Comparison of ENCODE assay signal across 9 mouse cellular contexts in the genomic region with DNA sequence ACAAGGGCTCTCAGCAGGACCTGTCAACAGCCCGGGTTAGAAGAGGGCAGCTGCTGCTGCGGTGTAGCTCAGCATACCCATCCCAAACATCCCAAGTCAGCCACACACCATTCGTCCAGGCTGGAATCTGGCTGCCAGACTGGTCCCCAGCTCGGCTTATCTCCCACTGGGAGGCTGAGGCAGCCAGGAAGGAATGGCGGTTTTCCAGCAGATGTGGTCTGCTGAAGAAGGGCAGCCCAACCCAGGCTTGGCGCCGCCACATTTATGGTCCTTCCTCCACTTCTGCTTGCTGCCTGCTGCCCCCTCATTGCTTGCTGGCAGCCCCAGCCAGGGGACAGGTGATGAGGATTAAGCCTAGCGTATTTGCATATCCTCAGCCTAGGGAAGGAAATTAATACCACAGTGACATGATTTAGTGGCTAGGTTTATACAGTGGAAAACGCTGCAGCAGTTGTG.
DNase-seq lines count a peak whose midpoint lies in the region; ATAC-seq and TF ChIP-seq lines count a peak whose summit lies in the region.
"Had no signal": no experiment of that assay in that cellular context is flagged by ENCODE, and none has a peak within 500 bp of the region (broad histone marks: within the 10 kb centered on the region; RNA-seq: fewer than 3 reads in every experiment).

No protein-coding gene starts in this region.

- H3K4me2 ChIP-seq in hindbrain, embryonic 14.5 days (replicated peaks), result no peak overlapping the region
- peak overlapping the region; percentile 18; the same call in 1 of the 2 replicates for H3K4me2 ChIP-seq in embryonic facial prominence, embryonic 13.5 days
- H3K4me2 ChIP-seq in heart, postnatal 0 days (ENCODE audit: low read depth, low read length), result no peak overlapping the region
- H3K4me2 ChIP-seq in midbrain, embryonic 15.5 days, result no peak overlapping the region
- H3K4me2 ChIP-seq in stomach, postnatal 0 days (replicated peaks; ENCODE audit: low read depth), result no peak overlapping the region

- H3K27ac ChIP-seq in hindbrain, embryonic 10.5 days, result peak overlapping the region; percentile 20; the same call in 1 of the 2 replicates
- no peak overlapping the region; the same call in 1 of the 2 replicates for H3K27ac ChIP-seq in hindbrain, embryonic 14.5 days
- H3K27ac ChIP-seq in embryonic facial prominence, embryonic 13.5 days, result peak overlapping the region; percentile 39; the same call in 1 of the 2 replicates
- no peak overlapping the region for H3K27ac ChIP-seq in heart, postnatal 0 days (ENCODE audit: low read depth)
- no peak overlapping the region for H3K27ac ChIP-seq in midbrain, embryonic 15.5 days
- no peak overlapping the region for H3K27ac ChIP-seq in stomach, postnatal 0 days (replicated peaks)

- H3K27me3 ChIP-seq in hindbrain, embryonic 10.5 days (ENCODE audit: insufficient read depth, poor library complexity, severe bottlenecking), result peaks cover 3% of the 10 kb centered on the region; the same call in 1 of the 2 replicates
- no peaks in the 10 kb centered on the region for H3K27me3 ChIP-seq in hindbrain, embryonic 14.5 days (ENCODE audit: control insufficient read depth, insufficient read depth, low read length)
- H3K27me3 ChIP-seq in embryonic facial prominence, embryonic 13.5 days, result no peaks in the 10 kb centered on the region
- no peaks in the 10 kb centered on the region for H3K27me3 ChIP-seq in heart, postnatal 0 days (ENCODE audit: control insufficient read depth, insufficient read depth, low read length)
- H3K27me3 ChIP-seq in midbrain, embryonic 15.5 days (replicated peaks), result no peaks in the 10 kb centered on the region
- H3K27me3 ChIP-seq in stomach, postnatal 0 days (ENCODE audit: control insufficient read depth, insufficient read depth, low read length), result no peaks in the 10 kb centered on the region

- 32% methylated on average over 9 of the region's 9 CpGs for WGBS in hindbrain, embryonic 10.5 days
- WGBS in hindbrain, embryonic 14.5 days, result 22% methylated on average over 9 of the region's 9 CpGs
- 26% methylated on average over 9 of the region's 9 CpGs for WGBS in embryonic facial prominence, embryonic 13.5 days
- 22% methylated on average over 9 of the region's 9 CpGs for WGBS in heart, postnatal 0 days
- WGBS in midbrain, embryonic 15.5 days, result 22% methylated on average over 9 of the region's 9 CpGs
- WGBS in stomach, postnatal 0 days, result 39% methylated on average over 9 of the region's 9 CpGs

- no peak for DNase-seq in hindbrain, embryonic 10.5 days (ENCODE audit: low spot score)
- no peak for DNase-seq in hindbrain, embryonic 14.5 days (ENCODE audit: low spot score)
- DNase-seq in heart, postnatal 0 days (ENCODE audit: low spot score), result no peak
- no peak for DNase-seq in B cell, adult 2 months
- no peak for DNase-seq in stomach, postnatal 0 days (ENCODE audit: low spot score)
- DNase-seq in cerebellum, adult 9-11 months, result no peak

- no peak overlapping the region for H3K4me3 ChIP-seq in hindbrain, embryonic 10.5 days
- no peak overlapping the region for H3K4me3 ChIP-seq in hindbrain, embryonic 14.5 days (replicated peaks; ENCODE audit: low read length)
- no peak overlapping the region for H3K4me3 ChIP-seq in embryonic facial prominence, embryonic 13.5 days
- no peak overlapping the region for H3K4me3 ChIP-seq in heart, postnatal 0 days (ENCODE audit: low read depth, low read length)
- H3K4me3 ChIP-seq in midbrain, embryonic 15.5 days, result no peak overlapping the region
- H3K4me3 ChIP-seq in stomach, postnatal 0 days (ENCODE audit: low read depth, low read length), result no peak overlapping the region

- H3K4me1 ChIP-seq in hindbrain, embryonic 10.5 days (replicated peaks), result peaks cover 39% of the 10 kb centered on the region
- peaks cover 34% of the 10 kb centered on the region for H3K4me1 ChIP-seq in hindbrain, embryonic 14.5 days (replicated peaks; ENCODE audit: control insufficient read depth, insufficient read depth, low read length)
- peaks cover 32% of the 10 kb centered on the region for H3K4me1 ChIP-seq in embryonic facial prominence, embryonic 13.5 days
- 0 out of 2 replicates have a peak, but pooled peaks cover 15% of the 10 kb centered on the region for H3K4me1 ChIP-seq in heart, postnatal 0 days (ENCODE audit: control insufficient read depth, insufficient read depth)
- peaks cover 24% of the 10 kb centered on the region for H3K4me1 ChIP-seq in midbrain, embryonic 15.5 days
- H3K4me1 ChIP-seq in stomach, postnatal 0 days (replicated peaks; ENCODE audit: control insufficient read depth, insufficient read depth), result no peaks in the 10 kb centered on the region

- H3K9ac ChIP-seq in hindbrain, embryonic 14.5 days, result no peak overlapping the region
- peak overlapping the region; percentile 21; the same call in 1 of the 2 replicates for H3K9ac ChIP-seq in embryonic facial prominence, embryonic 13.5 days
- H3K9ac ChIP-seq in heart, postnatal 0 days (replicated peaks; ENCODE audit: low read depth, low read length), result no peak overlapping the region
- H3K9ac ChIP-seq in midbrain, embryonic 15.5 days, result no peak overlapping the region
- no peak overlapping the region for H3K9ac ChIP-seq in stomach, postnatal 0 days (ENCODE audit: low read length)

- H3K36me3 ChIP-seq in hindbrain, embryonic 10.5 days, result no peaks in the 10 kb centered on the region
- no peaks in the 10 kb centered on the region for H3K36me3 ChIP-seq in hindbrain, embryonic 14.5 days (replicated peaks; ENCODE audit: control insufficient read depth, insufficient read depth)
- no peaks in the 10 kb centered on the region for H3K36me3 ChIP-seq in embryonic facial prominence, embryonic 13.5 days
- H3K36me3 ChIP-seq in heart, postnatal 0 days (replicated peaks; ENCODE audit: control insufficient read depth, insufficient read depth, low read length), result no peaks in the 10 kb centered on the region
- no peaks in the 10 kb centered on the region for H3K36me3 ChIP-seq in midbrain, embryonic 15.5 days (replicated peaks)
- H3K36me3 ChIP-seq in stomach, postnatal 0 days (ENCODE audit: control insufficient read depth, insufficient read depth, low read length), result no peaks in the 10 kb centered on the region
- H3K36me3 ChIP-seq: G1E had no signal

- TF ChIP-seq CTCF in heart, postnatal 0 days (IDR thresholded peaks at IDR 0.05; ENCODE audit: low read depth), result no peak
- no peak for TF ChIP-seq CTCF in stomach, postnatal 0 days (IDR thresholded peaks at IDR 0.05; ENCODE audit: low read depth)

- no peaks in the 10 kb centered on the region for H3K9me3 ChIP-seq in hindbrain, embryonic 10.5 days
- no peaks in the 10 kb centered on the region for H3K9me3 ChIP-seq in hindbrain, embryonic 14.5 days (ENCODE audit: control insufficient read depth, low read length)
- no peaks in the 10 kb centered on the region for H3K9me3 ChIP-seq in embryonic facial prominence, embryonic 13.5 days
- H3K9me3 ChIP-seq in heart, postnatal 0 days (replicated peaks; ENCODE audit: control insufficient read depth, low read length), result no peaks in the 10 kb centered on the region
- no peaks in the 10 kb centered on the region for H3K9me3 ChIP-seq in midbrain, embryonic 15.5 days
- no peaks in the 10 kb centered on the region for H3K9me3 ChIP-seq in stomach, postnatal 0 days (ENCODE audit: control insufficient read depth, low read length)

- no peak for TF ChIP-seq EP300 in heart, postnatal 0 days (IDR thresholded peaks at IDR 0.05; ENCODE audit: low read depth)
- no peak for TF ChIP-seq EP300 in stomach, postnatal 0 days (optimal IDR thresholded peaks at IDR 0.05)

- ATAC-seq in hindbrain, embryonic 14.5 days (ENCODE audit: low FRiP score), result no peak
- ATAC-seq in embryonic facial prominence, embryonic 13.5 days (ENCODE audit: insufficient number of reproducible peaks, insufficient read depth, low FRiP score, low TSS enrichment, low read depth), result no peak
- ATAC-seq in heart, postnatal 0 days (ENCODE audit: insufficient read depth, low read depth), result 0 out of 2 replicates have a peak, but pooled peaks have one; percentile 8
- ATAC-seq in midbrain, embryonic 15.5 days (replicated peaks), result 0 out of 2 replicates have a peak, but pooled peaks have one; percentile 21
- ATAC-seq in stomach, postnatal 0 days (ENCODE audit: low FRiP score, low TSS enrichment), result no peak

Comparison
In these comparisons a context has a peak if more than half of its experiments do, and no peak if none do; other contexts are left out.
1. H3K27ac ChIP-seq: peak in hindbrain, embryonic 10.5 days (single experiment) and embryonic facial prominence, embryonic 13.5 days (single experiment); none in hindbrain, embryonic 14.5 days (single experiment), heart, postnatal 0 days (single experiment), midbrain, embryonic 15.5 days (single experiment) and stomach, postnatal 0 days (single experiment).
2. ATAC-seq: peak in heart, postnatal 0 days (single experiment) and midbrain, embryonic 15.5 days (single experiment); none in hindbrain, embryonic 14.5 days (single experiment), embryonic facial prominence, embryonic 13.5 days (single experiment) and stomach, postnatal 0 days (single experiment).